Mouse (Mus musculus) A20 (cell line): Measurements from ENCODE around the gene Klrg2.
A peak's percentile ranks its signal among the peaks of the same experiment; 100 is the strongest.
"Not testable (repeated sequence)": the region's sequence is repeated elsewhere in the genome, so short reads cannot be mapped to it uniquely, and the experiment has no call there.

Experiments used
- DNase-seq: peaks from one replicate; pipeline ENCODE4 v3.0.0-alpha.2; 2011; ENCODE audit warnings: low read depth, low spot score

Klrg2 gene

GRCm38 (mm10) chr6:38636852-38637618 lies at the start of gene Klrg2:
Gene Klrg2 (minus strand): TSS chr6:38637242.
- peak; percentile 26 for DNase-seq

- DNase-seq = no peak
These were observed 45.5 kb upstream of the Klrg2 start for GRCm38 (mm10) chr6:38682532-38682931.

GRCm38 (mm10) chr6:38677629-38678028 lies 40.6 kb upstream of the Klrg2 start:
- DNase-seq = peak; percentile 9

- no peak for DNase-seq
These were observed 39.7 kb upstream of the Klrg2 start for GRCm38 (mm10) chr6:38676723-38677122.

GRCm38 (mm10) chr6:38676217-38676616 lies 39.2 kb upstream of the Klrg2 start:
- DNase-seq = no peak

- DNase-seq = no peak
These were observed 35.0 kb upstream of the Klrg2 start for GRCm38 (mm10) chr6:38672011-38672410.

- no peak for DNase-seq
These were observed 34.2 kb upstream of the Klrg2 start for GRCm38 (mm10) chr6:38671270-38671669.

- DNase-seq = not testable (repeated sequence)
These were observed 33.4 kb upstream of the Klrg2 start for GRCm38 (mm10) chr6:38670488-38670887.

GRCm38 (mm10) chr6:38669580-38669979 lies 32.5 kb upstream of the Klrg2 start:
- peak; percentile 67 for DNase-seq

GRCm38 (mm10) chr6:38662714-38663615 lies 25.9 kb upstream of the Klrg2 start, which contains the start of gene Clec2l:
Gene Clec2l (plus strand): TSS chr6:38663069.
- DNase-seq = no peak

- DNase-seq = no peak
These were observed 24.6 kb upstream of the Klrg2 start for GRCm38 (mm10) chr6:38661626-38662025.

GRCm38 (mm10) chr6:38650263-38650937 lies 13.4 kb upstream of the Klrg2 start:
- peak; percentile 72 for DNase-seq

- DNase-seq = peak; percentile 66
These were observed 12.5 kb upstream of the Klrg2 start for GRCm38 (mm10) chr6:38649545-38649944.

- no peak for DNase-seq
These were observed 6.0 kb upstream of the Klrg2 start for GRCm38 (mm10) chr6:38643039-38643438.

- no peak for DNase-seq
These were observed 5.6 kb upstream of the Klrg2 start for GRCm38 (mm10) chr6:38642593-38642992.

- no peak for DNase-seq
These were observed 4.6 kb upstream of the Klrg2 start for GRCm38 (mm10) chr6:38641645-38642044.

- DNase-seq = no peak
These were observed 4.2 kb upstream of the Klrg2 start for GRCm38 (mm10) chr6:38641228-38641627.

GRCm38 (mm10) chr6:38640401-38640800 lies 3.4 kb upstream of the Klrg2 start:
- DNase-seq = no peak

GRCm38 (mm10) chr6:38635941-38636851 lies 846 bp downstream of the Klrg2 start:
- peak; percentile 39 for DNase-seq

GRCm38 (mm10) chr6:38634461-38634860 lies 2.6 kb downstream of the Klrg2 start:
- DNase-seq = no peak

GRCm38 (mm10) chr6:38632826-38633225 lies 4.2 kb downstream of the Klrg2 start:
- no peak for DNase-seq
